Mouse (Mus musculus) central nervous system, embryonic 18 days (tissue): Measurements from ENCODE around the gene Lrif1. TPM values are rescaled to one million over a fixed set of nuclear protein-coding genes. Genes with fewer than 3 reads are reported as not detected.

Source experiments
- polyA plus RNA-seq: library from polyadenylated mRNA; depleted of rRNA; stranded (reverse); fragments of >200 nt; gene quantifications from 2 replicates; pipeline ENCODE4 v1.2.3, GENCODE M21; 2012; rRNA removed

Gene Lrif1
- polyA plus RNA-seq: 15.1 and 16.8 TPM in 2 replicates

DNA sequence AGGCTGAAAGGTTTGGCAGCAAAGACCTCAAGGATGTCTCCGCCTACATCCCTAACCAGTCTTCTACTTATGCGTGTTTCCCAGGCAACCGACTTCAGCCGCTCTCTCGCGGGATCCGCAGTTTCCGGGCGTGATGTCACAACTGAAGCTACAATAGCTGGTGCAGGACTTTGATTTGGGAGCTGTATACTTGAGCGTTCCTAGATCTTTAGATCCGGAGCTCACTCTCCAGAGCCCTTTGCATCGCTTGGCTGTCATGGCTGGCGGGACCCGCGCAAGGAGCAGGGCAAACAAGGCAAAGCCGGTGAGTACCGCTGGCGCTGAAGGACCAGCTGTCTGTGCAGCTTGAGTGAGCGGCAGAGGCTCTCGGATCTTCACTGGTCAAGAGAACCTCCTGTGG lies at the start of gene Lrif1:
TSS of gene Lrif1 (plus strand) at position 158 of the 400 bp plus-strand sequence.

Other genes starting within 250 kb of the Lrif1 start
- 0.65 and 0.72 TPM in 2 replicates for gene Dennd2d, start 202.6 kb upstream of the Lrif1 start, polyA plus RNA-seq
- 47.5 and 50.7 TPM in 2 replicates for gene Dram2, start 137.2 kb upstream of the Lrif1 start, polyA plus RNA-seq
- gene Cept1, start 137.2 kb upstream of the Lrif1 start, polyA plus RNA-seq: 33.9 and 37.8 TPM in 2 replicates
- gene Cd53, start 105.2 kb downstream of the Lrif1 start, polyA plus RNA-seq: 2.2 and 2.6 TPM in 2 replicates
- 0.08 TPM in 2 replicates for gene Olfr266, start 141.3 kb downstream of the Lrif1 start, polyA plus RNA-seq